Mouse (Mus musculus) naive thymus-derived CD4-positive, alpha-beta T cell, adult 2 months (primary cell): ENCODE measurements at regions not wholly inside any gene's neighbourhood (a gene's known extent, or its start where the extent isn't known, plus 50 kb on each side); places are given as distances from the start of the nearest gene placed in this dataset.

Experiments
- DNase-seq: peaks from one replicate; pipeline ENCODE4 v3.0.0-alpha.2; 2011; ENCODE audit warnings: low read depth

DNA sequence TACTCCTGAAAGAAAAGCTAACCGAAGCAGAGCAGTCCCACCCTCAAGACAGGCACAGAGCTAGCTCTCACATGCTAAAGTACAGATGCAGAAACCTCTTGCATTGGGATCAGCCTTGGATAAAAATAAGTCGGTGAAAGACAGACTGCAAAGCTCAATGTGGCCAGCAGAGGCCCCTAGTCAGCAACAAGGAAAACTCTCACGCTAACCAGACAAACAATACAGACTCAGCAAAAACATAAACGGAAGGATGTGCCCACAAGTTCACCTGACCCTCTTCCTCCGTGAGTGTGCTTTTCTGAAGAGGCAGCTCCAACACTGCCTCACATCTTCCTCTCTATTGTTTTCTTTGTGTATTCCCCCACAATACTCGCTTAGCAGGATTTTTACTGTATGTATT is 77.8 kb downstream of the Rpia start:
- DNase-seq: peak; percentile 76

DNA sequence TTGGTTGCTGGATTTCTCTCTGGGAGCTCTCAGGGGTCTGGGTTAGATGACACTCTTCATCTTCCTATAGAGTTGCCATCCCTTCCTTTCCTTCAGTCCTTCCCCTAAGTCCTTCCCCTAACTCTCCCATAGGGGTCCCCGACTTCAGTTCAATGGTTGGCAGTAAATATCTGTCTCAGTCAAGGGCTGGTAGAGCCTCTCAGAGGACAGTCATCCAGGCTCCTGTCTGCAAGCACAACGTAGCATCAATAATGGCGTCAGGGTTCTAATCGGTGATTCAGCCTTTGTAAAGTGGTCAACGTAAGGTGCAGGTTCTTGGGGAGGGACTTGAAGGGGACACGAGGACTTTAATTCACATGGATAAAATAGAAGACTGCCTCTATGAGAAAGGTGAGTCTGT is 78.4 kb downstream of the Rpia start:
- no peak for DNase-seq

GRCm38 (mm10) chr6:70713118-70713517 is 78.9 kb downstream of the Rpia start:
- peak; percentile 18 for DNase-seq

- DNase-seq: peak; percentile 72
Measured at GRCm38 (mm10) chr6:70709338-70710055, 82.5 kb downstream of the Rpia start.

DNA sequence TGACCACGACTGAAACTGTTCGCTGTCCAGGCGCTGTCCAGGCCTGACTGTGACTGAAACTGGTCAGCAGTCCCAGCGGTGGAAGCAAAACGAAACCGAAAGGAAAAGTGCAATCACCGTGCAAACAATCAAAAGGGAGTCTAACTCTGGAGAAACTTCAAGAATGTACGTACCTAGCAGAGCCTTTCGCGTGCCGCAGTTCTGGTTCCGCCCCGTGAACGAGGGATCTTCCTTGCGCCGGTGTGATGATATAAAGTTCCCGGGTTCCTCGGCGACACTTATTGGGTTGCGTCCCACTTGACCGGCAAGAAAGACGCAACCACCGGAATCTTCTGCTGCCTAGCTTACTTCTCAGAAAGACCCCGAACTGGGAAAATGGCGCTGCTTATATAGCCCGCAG is 96.4 kb downstream of the Rpia start:
- DNase-seq: no peak
